Mouse (Mus musculus): ENCODE measurements around the gene Prox2. TPM values are rescaled to one million over a fixed set of nuclear protein-coding genes. Genes with fewer than 3 reads are reported as not detected.
A peak's percentile ranks its signal among the peaks of the same experiment; 100 is the strongest.

Gene Prox2
- polyA plus RNA-seq, 2 experiments: 2.5 to 3.2 TPM

GRCm38 (mm10) chr12:85121806-85122459 is 11.4 kb upstream of the Prox2 start:
- no peaks in the 10 kb centered on the region for H3K27me3 ChIP-seq (ENCODE audit: control insufficient read depth, insufficient read depth, low read length)
- ATAC-seq (ENCODE audit: low FRiP score, low read depth) (no peak), DNase-seq (ENCODE audit: low spot score) (peak; percentile 46)
- H3K36me3 ChIP-seq (ENCODE audit: control insufficient read depth, insufficient read depth, low read length): peaks cover 80% of the 10 kb centered on the region
- H3K27ac ChIP-seq (replicated peaks; ENCODE audit: low read depth, low read length): no peak overlapping the region
- H3K4me3 ChIP-seq (replicated peaks; ENCODE audit: low read length): no peak overlapping the region
- H3K4me2 ChIP-seq (replicated peaks; ENCODE audit: low read depth, low read length, severe bottlenecking): no peak overlapping the region
- no peak for TF ChIP-seq POLR2A (IDR thresholded peaks at IDR 0.05; ENCODE audit: borderline replicate concordance, extremely low read depth, insufficient read depth, insufficient read length)
- no peaks in the 10 kb centered on the region for H3K4me1 ChIP-seq (ENCODE audit: control insufficient read depth, insufficient read depth, low read length)
- no peaks in the 10 kb centered on the region for H3K9me3 ChIP-seq (ENCODE audit: control insufficient read depth, low read length)
- WGBS: 84% methylated on average over 9 of the region's 9 CpGs
- no peak overlapping the region for H3K9ac ChIP-seq (ENCODE audit: low read depth, low read length, severe bottlenecking)

GRCm38 (mm10) chr12:85115678-85116077 is 5.1 kb upstream of the Prox2 start:
- Histone ChIP-seq H3K36me3 (ENCODE audit: control insufficient read depth, insufficient read depth, low read length) (peaks cover 59% of the 10 kb centered on the region), H3K4me1 (ENCODE audit: control insufficient read depth, insufficient read depth, low read length) (peaks cover 12% of the 10 kb centered on the region), H3K27ac (replicated peaks; ENCODE audit: low read depth, low read length) (no peak overlapping the region), H3K9ac (ENCODE audit: low read depth, low read length, severe bottlenecking) (no peak overlapping the region), H3K9me3 (ENCODE audit: control insufficient read depth, low read length) (no peaks in the 10 kb centered on the region), H3K4me2 (replicated peaks; ENCODE audit: low read depth, low read length, severe bottlenecking) (no peak overlapping the region), H3K27me3 (ENCODE audit: control insufficient read depth, insufficient read depth, low read length) (no peaks in the 10 kb centered on the region), H3K4me3 (replicated peaks; ENCODE audit: low read length) (no peak overlapping the region)
- DNase-seq (ENCODE audit: low spot score) (no peak), ATAC-seq (ENCODE audit: low FRiP score, low read depth) (no peak)
- WGBS: 64% methylated on average over 7 of the region's 7 CpGs
- TF ChIP-seq POLR2A (IDR thresholded peaks at IDR 0.05; ENCODE audit: borderline replicate concordance, extremely low read depth, insufficient read depth, insufficient read length): no peak

- ATAC-seq (ENCODE audit: low FRiP score, low read depth): no peak
- Histone ChIP-seq H3K9ac (ENCODE audit: low read depth, low read length, severe bottlenecking) (no peak overlapping the region), H3K36me3 (ENCODE audit: control insufficient read depth, insufficient read depth, low read length) (peaks cover 44% of the 10 kb centered on the region), H3K9me3 (ENCODE audit: control insufficient read depth, low read length) (no peaks in the 10 kb centered on the region), H3K4me2 (replicated peaks; ENCODE audit: low read depth, low read length, severe bottlenecking) (no peak overlapping the region), H3K4me1 (ENCODE audit: control insufficient read depth, insufficient read depth, low read length) (peaks cover 18% of the 10 kb centered on the region), H3K27me3 (ENCODE audit: control insufficient read depth, insufficient read depth, low read length) (no peaks in the 10 kb centered on the region), H3K27ac (replicated peaks; ENCODE audit: low read depth, low read length) (no peak overlapping the region), H3K4me3 (replicated peaks; ENCODE audit: low read length) (no peak overlapping the region)
- 93% methylated on average over 3 of the region's 3 CpGs for WGBS
- TF ChIP-seq POLR2A (IDR thresholded peaks at IDR 0.05; ENCODE audit: borderline replicate concordance, extremely low read depth, insufficient read depth, insufficient read length): no peak
- DNase-seq (ENCODE audit: low spot score): no peak
These were observed 3.4 kb upstream of the Prox2 start for GRCm38 (mm10) chr12:85113917-85114316.

GRCm38 (mm10) chr12:85113337-85113736 is 2.8 kb upstream of the Prox2 start:
- Histone ChIP-seq H3K27me3 (ENCODE audit: control insufficient read depth, insufficient read depth, low read length) (no peaks in the 10 kb centered on the region), H3K4me2 (replicated peaks; ENCODE audit: low read depth, low read length, severe bottlenecking) (no peak overlapping the region), H3K9me3 (ENCODE audit: control insufficient read depth, low read length) (no peaks in the 10 kb centered on the region), H3K27ac (replicated peaks; ENCODE audit: low read depth, low read length) (no peak overlapping the region), H3K4me3 (replicated peaks; ENCODE audit: low read length) (no peak overlapping the region), H3K36me3 (ENCODE audit: control insufficient read depth, insufficient read depth, low read length) (peaks cover 38% of the 10 kb centered on the region), H3K4me1 (ENCODE audit: control insufficient read depth, insufficient read depth, low read length) (peaks cover 18% of the 10 kb centered on the region), H3K9ac (ENCODE audit: low read depth, low read length, severe bottlenecking) (no peak overlapping the region)
- no peak for ATAC-seq (ENCODE audit: low FRiP score, low read depth)
- no peak for DNase-seq (ENCODE audit: low spot score)
- no peak for TF ChIP-seq POLR2A (IDR thresholded peaks at IDR 0.05; ENCODE audit: borderline replicate concordance, extremely low read depth, insufficient read depth, insufficient read length)
- WGBS: 99% methylated on average over 3 of the region's 3 CpGs

GRCm38 (mm10) chr12:85112550-85113251 is 2.1 kb upstream of the Prox2 start:
- Histone ChIP-seq H3K27ac (replicated peaks; ENCODE audit: low read depth, low read length) (no peak overlapping the region), H3K9ac (ENCODE audit: low read depth, low read length, severe bottlenecking) (no peak overlapping the region), H3K4me2 (replicated peaks; ENCODE audit: low read depth, low read length, severe bottlenecking) (peak overlapping the region; percentile 77; the same call in 1 of the 2 replicates), H3K9me3 (ENCODE audit: control insufficient read depth, low read length) (no peaks in the 10 kb centered on the region), H3K4me1 (ENCODE audit: control insufficient read depth, insufficient read depth, low read length) (peaks cover 18% of the 10 kb centered on the region), H3K27me3 (ENCODE audit: control insufficient read depth, insufficient read depth, low read length) (no peaks in the 10 kb centered on the region), H3K36me3 (ENCODE audit: control insufficient read depth, insufficient read depth, low read length) (peaks cover 34% of the 10 kb centered on the region), H3K4me3 (replicated peaks; ENCODE audit: low read length) (no peak overlapping the region)
- ATAC-seq (ENCODE audit: low FRiP score, low read depth) (no peak), DNase-seq (ENCODE audit: low spot score) (no peak)
- WGBS: 89% methylated on average over 7 of the region's 7 CpGs
- no peak for TF ChIP-seq POLR2A (IDR thresholded peaks at IDR 0.05; ENCODE audit: borderline replicate concordance, extremely low read depth, insufficient read depth, insufficient read length)

All from limb, embryonic 14.5 days (tissue).